Mouse (Mus musculus): Measurements from ENCODE around the gene Dpf3. TPM values are rescaled to one million over a fixed set of nuclear protein-coding genes. Genes with fewer than 3 reads are reported as not detected.

The Dpf3 gene
- total RNA-seq, 2 experiments from 2014 or later, result 17.3 to 18.1 TPM

- DNase-seq, result no peak
- intact Hi-C loops (cut with DNase I), result no loop called here
Measured at GRCm38 (mm10) chr12:83309031-83309804, 178.3 kb downstream of the Dpf3 start.

DNA sequence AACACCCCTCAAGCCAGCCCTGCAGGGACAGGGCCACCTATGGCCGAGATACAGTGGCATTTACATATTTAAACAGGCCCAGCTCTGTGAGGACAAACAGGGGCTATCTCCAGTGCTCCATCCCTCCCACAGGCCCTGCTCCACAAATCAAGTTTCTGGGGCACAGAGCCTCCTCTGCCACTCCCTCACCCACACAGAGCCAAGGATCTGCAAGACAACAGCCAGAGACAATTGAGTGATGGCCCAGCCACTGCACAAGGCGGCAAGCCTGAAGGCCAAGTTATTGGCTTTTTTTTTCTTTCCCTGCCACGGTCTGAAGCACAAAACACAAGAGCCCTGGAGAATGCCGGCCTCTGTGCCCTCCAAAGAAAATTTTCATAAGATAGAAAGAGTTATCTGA is 178.9 kb downstream of the Dpf3 start:
- intact Hi-C loops (cut with DNase I), result no loop called here

DNA sequence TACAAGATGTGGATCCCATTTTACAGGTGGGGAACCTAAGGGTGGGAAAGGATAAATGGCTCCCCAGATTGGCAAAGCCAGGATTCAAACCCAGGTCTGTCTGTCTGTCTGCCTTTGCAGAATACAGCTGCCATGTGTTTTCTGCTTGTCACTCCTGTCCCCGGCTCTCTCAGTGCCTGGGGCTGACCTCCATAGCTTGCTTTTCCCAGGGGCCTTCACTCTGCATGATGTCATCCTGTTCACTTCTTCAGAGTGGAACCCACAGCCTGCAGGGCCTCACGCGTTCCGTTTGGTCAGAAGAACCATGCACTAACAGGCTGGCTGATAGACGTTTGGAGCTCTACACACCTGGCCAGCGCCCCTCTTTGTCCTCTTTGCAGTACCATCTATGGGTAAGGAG is 184.3 kb downstream of the Dpf3 start:
- peak; percentile 32 to 38 for DNase-seq
- intact Hi-C loops (cut with DNase I), result no loop called here

More for the DNA sequence above, 178.9 kb downstream of the Dpf3 start:
- DNase-seq, result no peak

DNA sequence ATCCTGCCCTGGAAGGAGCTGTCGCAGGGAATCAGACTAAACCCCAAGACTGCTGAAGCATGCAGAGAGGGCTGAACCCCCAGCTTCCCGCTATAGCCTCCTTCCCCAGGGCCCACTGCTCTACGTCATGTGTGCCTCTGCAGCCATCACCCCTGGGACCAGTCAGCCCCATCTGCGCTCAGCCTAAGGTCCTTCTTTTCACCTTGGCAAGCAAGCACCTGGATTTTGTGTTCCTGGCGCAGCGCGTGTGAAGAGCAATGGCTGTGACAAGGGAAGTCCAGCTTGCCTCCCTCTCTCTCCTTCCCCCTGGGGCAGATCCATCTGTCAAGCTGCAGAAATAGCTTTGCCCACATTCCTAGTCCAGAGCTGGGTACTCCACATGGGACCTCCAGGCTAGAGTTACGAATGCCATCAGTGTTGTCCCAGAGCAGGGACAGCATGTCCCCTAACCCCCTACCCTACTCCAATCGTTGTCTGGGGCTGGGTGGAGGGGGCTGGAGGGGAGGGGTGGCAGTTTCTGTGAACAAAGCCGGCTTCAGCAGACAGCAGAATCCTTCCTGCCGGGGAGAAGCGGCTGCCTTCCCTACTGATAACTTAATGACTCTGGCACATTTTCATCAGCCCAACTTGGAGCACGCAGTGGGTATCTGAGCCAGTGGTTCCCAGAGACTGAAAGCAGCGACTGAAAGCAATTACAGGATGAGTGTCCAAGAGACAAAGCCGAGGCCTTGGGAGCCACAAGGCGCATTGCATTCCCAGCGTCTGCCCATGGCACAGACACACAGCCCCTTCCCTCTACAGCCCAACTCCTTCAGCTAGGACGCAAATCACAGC is 185.0 kb downstream of the Dpf3 start:
- peak; percentile 67 to 70 for DNase-seq
- intact Hi-C loops (cut with DNase I), result no loop called here

GRCm38 (mm10) chr12:83301616-83302319 is 185.7 kb downstream of the Dpf3 start:
- intact Hi-C loops (cut with DNase I), result no loop called here
- peak; percentile 43 to 47 for DNase-seq

GRCm38 (mm10) chr12:83298358-83298757 is 189.2 kb downstream of the Dpf3 start:
- no peak for DNase-seq
- intact Hi-C loops (cut with DNase I), result no loop called here

DNA sequence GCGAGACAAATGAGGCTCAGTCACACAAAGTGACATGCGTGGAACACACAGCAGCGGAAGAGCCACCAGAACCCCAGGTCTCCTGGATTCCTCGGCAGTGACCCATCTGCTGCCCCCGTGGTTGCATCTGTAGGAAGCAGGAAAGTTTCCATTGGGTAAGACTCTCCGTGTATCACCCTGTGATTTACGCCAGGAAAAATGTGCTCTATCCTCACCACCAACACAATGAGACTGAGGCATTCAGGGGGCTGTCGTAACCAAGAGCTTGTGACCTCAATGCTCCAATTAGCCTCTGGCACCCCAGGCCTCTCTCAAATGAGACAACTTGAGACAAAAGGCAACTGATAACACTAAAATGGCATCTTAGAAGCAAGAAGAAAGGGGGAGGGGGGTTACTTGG is 192.5 kb downstream of the Dpf3 start:
- intact Hi-C loops (cut with DNase I), result no loop called here

DNA sequence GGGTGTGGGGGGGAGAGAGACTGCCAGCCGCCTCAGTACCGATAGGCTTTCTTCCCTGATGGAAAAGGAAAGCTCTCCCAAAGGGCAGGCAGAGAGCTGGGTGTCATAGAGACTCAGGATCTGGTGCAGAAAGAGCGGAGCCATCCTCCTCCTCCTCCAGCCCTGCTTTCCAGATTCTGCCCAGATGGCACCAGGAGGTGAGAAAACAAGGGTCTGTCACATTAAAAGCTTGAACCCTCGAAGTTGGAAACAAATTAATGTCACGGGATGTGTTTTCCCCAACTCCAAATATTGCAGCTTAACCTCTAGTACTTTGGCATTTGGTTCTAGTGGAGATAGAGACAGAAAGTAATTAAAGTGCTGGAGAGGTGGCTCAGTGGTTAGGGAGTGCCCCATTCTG is 195.6 kb downstream of the Dpf3 start:
- intact Hi-C loops (cut with DNase I), result no loop called here
- no peak for DNase-seq

More for the DNA sequence above, 192.5 kb downstream of the Dpf3 start:
- no peak for DNase-seq

- DNase-seq, result no peak
Measured at GRCm38 (mm10) chr12:83286496-83287492, 200.7 kb downstream of the Dpf3 start.

GRCm38 (mm10) chr12:83283591-83284320 is 203.8 kb downstream of the Dpf3 start:
- DNase-seq, result no peak
- intact Hi-C loops (cut with DNase I), result no loop called here

More at GRCm38 (mm10) chr12:83286496-83287492, 200.7 kb downstream of the Dpf3 start:
- intact Hi-C loops (cut with DNase I), result no loop called here

DNA sequence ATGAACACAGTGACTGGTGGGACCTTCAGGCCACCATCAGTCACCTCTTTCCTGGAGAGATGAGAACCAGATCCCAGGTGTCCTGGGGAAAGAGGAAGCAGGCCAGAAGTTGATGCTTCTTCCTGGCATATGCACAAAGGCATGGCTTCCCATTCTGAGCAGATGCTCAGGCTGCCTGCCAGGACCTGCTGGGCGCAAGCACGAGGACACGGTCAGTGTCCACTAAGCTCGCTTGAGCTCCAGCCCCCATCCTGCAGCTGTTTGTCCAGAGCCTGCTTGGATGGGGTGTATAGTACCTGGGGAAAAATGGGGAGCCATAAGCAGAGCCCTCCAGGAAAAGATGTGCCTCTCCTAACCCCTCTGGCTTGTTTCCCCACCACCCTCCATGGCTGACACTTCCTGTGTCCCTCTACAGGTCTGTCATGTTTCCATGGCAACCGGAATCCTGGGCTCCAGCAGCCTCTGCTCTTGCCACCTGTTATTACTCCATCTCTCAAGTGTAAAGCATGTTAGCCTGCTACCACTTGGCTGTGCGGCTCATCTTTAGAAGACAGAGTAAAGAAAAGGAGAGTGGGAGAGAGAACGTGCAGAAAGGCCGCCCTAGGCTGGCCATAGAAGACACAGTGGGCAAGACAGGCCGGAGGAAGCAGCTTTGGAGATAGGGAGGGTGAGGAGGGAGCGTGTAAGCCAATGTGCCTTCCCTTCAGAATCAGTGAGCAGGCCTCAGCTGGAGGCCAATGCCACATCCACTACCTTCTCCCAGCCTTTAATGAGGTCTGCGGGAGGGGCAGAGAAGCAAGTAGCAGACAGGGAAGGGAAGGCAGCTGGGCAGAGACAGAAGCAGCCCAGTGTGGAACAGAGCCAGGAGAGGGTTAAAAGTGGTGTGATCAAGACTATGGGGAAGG is 209.7 kb downstream of the Dpf3 start:
- intact Hi-C loops (cut with DNase I), result no loop called here
- DNase-seq, result peak; percentile 8 to 19

DNA sequence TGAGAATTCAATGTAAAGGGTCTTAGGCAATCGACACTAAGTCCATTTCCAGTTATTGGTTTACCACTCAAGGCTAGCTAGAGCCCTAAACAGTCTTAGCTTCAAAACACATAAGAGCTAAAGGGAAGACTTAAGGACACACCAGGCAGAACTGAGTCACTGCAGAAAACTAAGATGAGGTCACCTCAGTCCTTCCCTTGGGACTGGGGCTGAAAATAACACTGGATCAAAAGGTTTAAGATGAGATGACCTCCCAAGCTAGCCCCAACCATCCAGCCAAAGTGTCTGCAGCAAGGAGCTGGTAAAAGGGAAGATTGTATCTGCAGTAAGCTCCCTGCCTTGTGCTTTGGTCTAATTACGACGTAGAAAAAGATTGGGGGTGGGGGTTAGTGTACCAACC is 216.3 kb downstream of the Dpf3 start:
- peak in 1 of 2 experiments; percentile 20 for DNase-seq
- intact Hi-C loops (cut with DNase I), result no loop called here

DNA sequence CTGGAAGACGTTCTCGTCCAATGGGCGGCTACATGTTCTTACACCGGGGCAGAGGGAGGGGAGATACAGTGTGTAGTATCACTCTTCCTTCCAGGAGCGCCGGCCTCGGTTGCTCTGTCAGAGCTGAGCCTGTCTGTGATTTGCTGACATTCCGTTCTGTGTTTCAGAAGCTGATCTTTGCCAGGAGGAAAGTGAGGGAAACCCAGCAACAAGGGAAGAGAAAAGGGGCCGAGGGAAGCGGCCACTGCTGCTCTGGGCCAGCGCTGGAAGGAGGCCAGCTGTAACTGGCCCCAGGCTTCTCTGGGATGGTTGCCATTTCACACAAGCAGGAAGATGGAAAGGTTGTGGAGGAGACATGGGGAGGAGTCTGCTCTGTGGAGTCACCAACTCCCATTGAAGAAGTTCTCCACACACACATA is 219.0 kb downstream of the Dpf3 start:
- DNase-seq, result peak; percentile 85 to 87
- intact Hi-C loops (cut with DNase I), result no loop called here

DNA sequence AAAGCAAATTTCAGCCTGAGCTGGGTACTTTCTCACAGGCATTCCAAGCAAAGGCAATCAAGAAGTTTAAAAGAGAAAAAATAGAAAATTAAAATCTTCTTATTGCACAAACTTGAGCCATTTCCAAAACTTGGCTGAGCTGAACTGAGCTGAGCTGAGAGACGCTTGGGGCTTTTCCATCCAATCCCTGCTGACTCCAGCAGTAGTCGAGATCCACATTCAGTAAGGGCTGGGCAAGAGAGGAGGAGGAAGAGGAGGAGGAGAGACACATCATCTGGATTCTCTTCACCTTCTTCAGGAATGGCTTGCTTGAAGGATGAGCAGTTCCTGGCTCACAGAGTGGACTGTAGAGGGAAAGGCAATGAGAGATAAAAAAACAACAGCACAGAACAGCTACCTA is 227.0 kb downstream of the Dpf3 start:
- intact Hi-C loops (cut with DNase I), result no loop called here
- DNase-seq, result no peak

- DNase-seq, result no peak
- intact Hi-C loops (cut with DNase I), result no loop called here
Measured at GRCm38 (mm10) chr12:83254399-83254798, 233.1 kb downstream of the Dpf3 start.

DNA sequence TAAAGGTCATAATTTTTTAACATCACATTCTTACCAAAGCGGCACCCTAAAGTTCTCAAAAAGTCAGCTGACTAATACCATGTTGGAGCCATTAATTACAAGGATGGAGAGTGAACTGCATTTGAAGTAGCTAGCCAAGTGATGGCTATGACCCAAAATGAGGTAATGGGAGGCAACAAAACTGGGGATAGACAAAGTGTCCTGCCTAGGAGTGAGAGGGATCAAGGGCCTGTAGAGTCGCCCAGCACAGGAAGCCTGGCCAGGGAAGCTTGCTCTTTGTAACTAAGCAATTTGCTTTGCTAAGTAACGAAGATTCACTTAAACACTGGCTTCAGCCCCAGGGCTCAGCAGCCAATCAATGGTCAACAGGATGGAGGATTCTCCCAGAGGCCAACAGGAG is 238.4 kb downstream of the Dpf3 start:
- intact Hi-C loops (cut with DNase I), result no loop called here

GRCm38 (mm10) chr12:83248636-83249035 is 238.9 kb downstream of the Dpf3 start:
- no peak for DNase-seq
- intact Hi-C loops (cut with DNase I), result no loop called here

More for the DNA sequence above, 238.4 kb downstream of the Dpf3 start:
- no peak for DNase-seq

- peak; percentile 65 to 71 for DNase-seq
- intact Hi-C loops (cut with DNase I), result no loop called here
Measured at GRCm38 (mm10) chr12:83247669-83248068, 239.8 kb downstream of the Dpf3 start.

All from heart, postnatal 10 days (tissue).